Mouse (Mus musculus) embryonic facial prominence, embryonic 12.5 days (tissue): ENCODE measurements around the gene Lgmn. TPM values are rescaled to one million over a fixed set of nuclear protein-coding genes. Genes with fewer than 3 reads are reported as not detected.

Source experiments
- ATAC-seq: fragments of 200-750 bp; cut with Nextera tagmentation; 2 replicates; pipeline ENCODE4 v1.8.0; 2017; ENCODE audit not compliant: insufficient number of reproducible peaks, insufficient read depth, low FRiP score, low TSS enrichment
- H3K27ac ChIP-seq: fragments of 300-500 bp; sonication (generic); 2 replicates; pipeline ENCODE4 v1.5.1; 2016; ENCODE audit warnings: mild to moderate bottlenecking
- H3K27me3 ChIP-seq: fragments of 300-500 bp; sonication (generic); 2 replicates; pipeline ENCODE4 v1.6.1; 2016; ENCODE audit warnings: mild to moderate bottlenecking, moderate library complexity
- H3K36me3 ChIP-seq: fragments of 300-500 bp; sonication (generic); 2 replicates; pipeline ENCODE4 v1.6.1; 2016; ENCODE audit warnings: mild to moderate bottlenecking
- H3K4me1 ChIP-seq: fragments of 300-500 bp; sonication (generic); 2 replicates; pipeline ENCODE4 v1.6.1; 2016
- H3K4me2 ChIP-seq: fragments of 300-500 bp; sonication (generic); replicated peaks from 2 replicates; pipeline ENCODE4 v1.6.1; 2016; ENCODE audit warnings: mild to moderate bottlenecking, moderate library complexity
- H3K4me3 ChIP-seq: fragments of 300-500 bp; sonication (generic); 2 replicates; pipeline ENCODE4 v1.5.1; 2016; ENCODE audit warnings: mild to moderate bottlenecking
- H3K9ac ChIP-seq: fragments of 300-500 bp; sonication (generic); 2 replicates; pipeline ENCODE4 v1.6.1; 2016; ENCODE audit warnings: mild to moderate bottlenecking, moderate library complexity
- H3K9me3 ChIP-seq: fragments of 300-500 bp; sonication (generic); 2 replicates; pipeline ENCODE4 v1.6.1; 2016; ENCODE audit warnings: mild to moderate bottlenecking, moderate library complexity
- WGBS: fragments of 180-500 bp; shearing (Covaris S2); methylation state at CpG from one replicate; pipeline ENCODE4 v1.1.7; 2016; 5-methylcytosine and 5-hydroxymethylcytosine counted together
- polyA plus RNA-seq: library from polyadenylated mRNA; unstranded; fragments of >200 nt; fragmentation: Nextera tagmentation; extraction: Ambion mirVana; gene quantifications from 2 replicates; pipeline ENCODE4 v1.2.1, GENCODE M21; 2016

Gene Lgmn
- polyA plus RNA-seq, 1 experiment from 2014 or later = 70.6 TPM

- no peak overlapping the region for H3K27ac ChIP-seq
- no peak for ATAC-seq
- H3K27me3 ChIP-seq = no peaks in the 10 kb centered on the region
- no peak overlapping the region for H3K4me3 ChIP-seq
- no peak overlapping the region for H3K9ac ChIP-seq
- H3K4me1 ChIP-seq = no peaks in the 10 kb centered on the region
- no peaks in the 10 kb centered on the region for H3K36me3 ChIP-seq
- H3K4me2 ChIP-seq = no peak overlapping the region
- no peaks in the 10 kb centered on the region for H3K9me3 ChIP-seq
- WGBS = 52% methylated on average over 16 of the region's 16 CpGs
Measured at GRCm38 (mm10) chr12:102387219-102387917, 52.2 kb downstream of the Lgmn start.

- no peak for ATAC-seq
- no peak overlapping the region for H3K4me3 ChIP-seq
- 24% methylated on average over 3 of the region's 3 CpGs for WGBS
Measured at GRCm38 (mm10) chr12:102384819-102385218, 54.8 kb downstream of the Lgmn start.

GRCm38 (mm10) chr12:102383288-102383687 lies 56.3 kb downstream of the Lgmn start:
- no peak overlapping the region for H3K27ac ChIP-seq
- H3K4me2 ChIP-seq = no peak overlapping the region
- H3K9me3 ChIP-seq = no peaks in the 10 kb centered on the region
- 91% methylated on average over 9 of the region's 9 CpGs for WGBS
- H3K9ac ChIP-seq = no peak overlapping the region
- H3K4me1 ChIP-seq = no peaks in the 10 kb centered on the region
- no peak for ATAC-seq
- no peak overlapping the region for H3K4me3 ChIP-seq
- no peaks in the 10 kb centered on the region for H3K27me3 ChIP-seq
- H3K36me3 ChIP-seq = no peaks in the 10 kb centered on the region

More at GRCm38 (mm10) chr12:102384819-102385218, 54.8 kb downstream of the Lgmn start:
- Histone ChIP-seq H3K27me3 (no peaks in the 10 kb centered on the region), H3K9ac (no peak overlapping the region), H3K4me1 (no peaks in the 10 kb centered on the region), H3K4me2 (no peak overlapping the region), H3K36me3 (no peaks in the 10 kb centered on the region), H3K27ac (no peak overlapping the region), H3K9me3 (no peaks in the 10 kb centered on the region)

GRCm38 (mm10) chr12:102382180-102382579 lies 57.4 kb downstream of the Lgmn start:
- Histone ChIP-seq H3K4me1 (no peaks in the 10 kb centered on the region), H3K27ac (no peak overlapping the region), H3K27me3 (no peaks in the 10 kb centered on the region), H3K9me3 (no peaks in the 10 kb centered on the region), H3K9ac (no peak overlapping the region), H3K4me2 (no peak overlapping the region), H3K36me3 (no peaks in the 10 kb centered on the region), H3K4me3 (no peak overlapping the region)
- no peak for ATAC-seq
- WGBS = 80% methylated on average over 8 of the region's 8 CpGs

GRCm38 (mm10) chr12:102372322-102372721 lies 67.3 kb downstream of the Lgmn start:
- H3K9ac ChIP-seq = no peak overlapping the region
- no peak overlapping the region for H3K27ac ChIP-seq
- WGBS = 81% methylated on average over 3 of the region's 3 CpGs
- H3K27me3 ChIP-seq = no peaks in the 10 kb centered on the region
- no peak overlapping the region for H3K4me3 ChIP-seq
- peaks cover 20% of the 10 kb centered on the region for H3K4me1 ChIP-seq
- no peak overlapping the region for H3K4me2 ChIP-seq
- no peaks in the 10 kb centered on the region for H3K36me3 ChIP-seq
- no peaks in the 10 kb centered on the region for H3K9me3 ChIP-seq
- no peak for ATAC-seq

GRCm38 (mm10) chr12:102370931-102371500 lies 68.6 kb downstream of the Lgmn start:
- no peak for ATAC-seq
- no peak overlapping the region for H3K4me2 ChIP-seq
- no peak overlapping the region for H3K27ac ChIP-seq
- no peak overlapping the region for H3K9ac ChIP-seq
- no peaks in the 10 kb centered on the region for H3K36me3 ChIP-seq
- peaks cover 20% of the 10 kb centered on the region for H3K4me1 ChIP-seq
- no peaks in the 10 kb centered on the region for H3K9me3 ChIP-seq
- 87% methylated on average over 4 of the region's 4 CpGs for WGBS
- H3K27me3 ChIP-seq = no peaks in the 10 kb centered on the region
- no peak overlapping the region for H3K4me3 ChIP-seq

- H3K36me3 ChIP-seq = no peaks in the 10 kb centered on the region
Measured at GRCm38 (mm10) chr12:102369488-102370235, 70.0 kb downstream of the Lgmn start.

GRCm38 (mm10) chr12:102368556-102368955 lies 71.1 kb downstream of the Lgmn start:
- H3K27me3 ChIP-seq = no peaks in the 10 kb centered on the region
- H3K4me2 ChIP-seq = no peak overlapping the region
- peaks cover 20% of the 10 kb centered on the region for H3K4me1 ChIP-seq
- H3K27ac ChIP-seq = no peak overlapping the region
- H3K9me3 ChIP-seq = no peaks in the 10 kb centered on the region
- H3K36me3 ChIP-seq = no peaks in the 10 kb centered on the region
- no peak for ATAC-seq
- no peak overlapping the region for H3K4me3 ChIP-seq
- H3K9ac ChIP-seq = no peak overlapping the region
- WGBS = 84% methylated on average over 14 of the region's 14 CpGs

More at GRCm38 (mm10) chr12:102369488-102370235, 70.0 kb downstream of the Lgmn start:
- Histone ChIP-seq H3K4me2 (no peak overlapping the region), H3K9ac (no peak overlapping the region), H3K9me3 (no peaks in the 10 kb centered on the region), H3K27me3 (no peaks in the 10 kb centered on the region), H3K4me3 (no peak overlapping the region), H3K4me1 (peaks cover 20% of the 10 kb centered on the region), H3K27ac (no peak overlapping the region)
- ATAC-seq = no peak
- 72% methylated on average over 22 of the region's 22 CpGs for WGBS

- H3K27me3 ChIP-seq = no peaks in the 10 kb centered on the region
- WGBS = 68% methylated on average over 7 of the region's 7 CpGs
- no peak for ATAC-seq
- no peaks in the 10 kb centered on the region for H3K9me3 ChIP-seq
- no peak overlapping the region for H3K27ac ChIP-seq
- no peak overlapping the region for H3K4me3 ChIP-seq
- peaks cover 20% of the 10 kb centered on the region for H3K4me1 ChIP-seq
- H3K36me3 ChIP-seq = no peaks in the 10 kb centered on the region
- no peak overlapping the region for H3K4me2 ChIP-seq
- no peak overlapping the region for H3K9ac ChIP-seq
Measured at GRCm38 (mm10) chr12:102368066-102368465, 71.5 kb downstream of the Lgmn start.

- Histone ChIP-seq H3K36me3 (no peaks in the 10 kb centered on the region), H3K27ac (no peak overlapping the region), H3K9ac (no peak overlapping the region), H3K4me3 (no peak overlapping the region), H3K4me2 (no peak overlapping the region), H3K9me3 (no peaks in the 10 kb centered on the region), H3K27me3 (no peaks in the 10 kb centered on the region), H3K4me1 (peaks cover 20% of the 10 kb centered on the region)
- WGBS = 59% methylated on average over 3 of the region's 3 CpGs
- no peak for ATAC-seq
Measured at GRCm38 (mm10) chr12:102367075-102367474, 72.5 kb downstream of the Lgmn start.

GRCm38 (mm10) chr12:102366126-102366816 lies 73.3 kb downstream of the Lgmn start:
- WGBS = 91% methylated on average over 9 of the region's 9 CpGs
- no peak for ATAC-seq
- Histone ChIP-seq H3K4me1 (peaks cover 20% of the 10 kb centered on the region), H3K36me3 (no peaks in the 10 kb centered on the region), H3K9me3 (no peaks in the 10 kb centered on the region), H3K27ac (no peak overlapping the region), H3K4me3 (no peak overlapping the region), H3K27me3 (no peaks in the 10 kb centered on the region), H3K4me2 (no peak overlapping the region), H3K9ac (no peak overlapping the region)
